Mouse (Mus musculus) thymus, adult 2 months (tissue): ENCODE measurements at regions not wholly inside any gene's neighbourhood (a gene's known extent, or its start where the extent isn't known, plus 50 kb on each side); places are given as distances from the start of the nearest gene placed in this dataset.

Source experiments
- CTCF ChIP-seq: fragments of 200-500 bp; IDR thresholded peaks from 2 replicates; pipeline ENCODE4 v1.5.1; 2012; ENCODE audit warnings: mild to moderate bottlenecking, control low read depth, low read length, moderate library complexity, borderline replicate concordance; ENCODE audit not compliant: control insufficient read depth, poor library complexity, insufficient read depth; ENCODE audit errors: extremely low read depth
- POLR2A ChIP-seq: fragments of 200-500 bp; IDR thresholded peaks from 2 replicates; pipeline ENCODE4 v1.6.1; 2012; ENCODE audit warnings: mild to moderate bottlenecking, low read length, control low read depth, moderate library complexity; ENCODE audit not compliant: control insufficient read depth, poor library complexity, insufficient read depth; ENCODE audit errors: extremely low read depth

GRCm38 (mm10) chr1:43256078-43256477, 59.3 kb upstream of the Fhl2 start:
- TF ChIP-seq CTCF (no peak), POLR2A (no peak)
